Comparison of ENCODE assay signal across 9 mouse cellular contexts in genomic region chr17:44350201-44350948, GRCm38 (mm10).
DNase-seq lines count a peak whose midpoint lies in the region; ATAC-seq and TF ChIP-seq lines count a peak whose summit lies in the region.
"Had no signal": no experiment of that assay in that cellular context is flagged by ENCODE, and none has a peak within 500 bp of the region (broad histone marks: within the 10 kb centered on the region; RNA-seq: fewer than 3 reads in every experiment).

No protein-coding gene starts in this region.

- H3K27ac ChIP-seq in heart, embryonic 14.5 days (replicated peaks in 1 of 2; ENCODE audit: control insufficient read depth in 1 of 2, insufficient read depth in 1 of 2, low read depth in 2 of 2, low read length in 2 of 2) = no peak overlapping the region
- H3K27ac ChIP-seq in kidney, postnatal 0 days = no peak overlapping the region
- H3K27ac ChIP-seq in lung, postnatal 0 days (ENCODE audit: low read length) = no peak overlapping the region

- TF ChIP-seq CTCF in kidney, postnatal 0 days (IDR thresholded peaks at IDR 0.05; ENCODE audit: low read depth) = no peak
- no peak for TF ChIP-seq CTCF in lung, postnatal 0 days (IDR thresholded peaks at IDR 0.05)

- no peaks in the 10 kb centered on the region for H3K9me3 ChIP-seq in heart, embryonic 14.5 days (ENCODE audit: control insufficient read depth, low read length)
- no peaks in the 10 kb centered on the region for H3K9me3 ChIP-seq in kidney, postnatal 0 days (replicated peaks; ENCODE audit: low read length)
- H3K9me3 ChIP-seq in lung, postnatal 0 days (ENCODE audit: low read length) = no peaks in the 10 kb centered on the region

- peaks cover 2 to 3% of the 10 kb centered on the region in 2 experiments; a peak in 3 of 4 replicates for H3K4me1 ChIP-seq in heart, embryonic 14.5 days (ENCODE audit: control insufficient read depth in 2 of 2, insufficient read depth in 2 of 2, low read length in 2 of 2)
- H3K4me1 ChIP-seq in kidney, postnatal 0 days (replicated peaks; ENCODE audit: insufficient read depth, low read length) = 0 out of 2 replicates have a peak, but pooled peaks cover 5% of the 10 kb centered on the region
- H3K4me1 ChIP-seq in lung, postnatal 0 days (ENCODE audit: insufficient read depth, low read depth, low read length) = no peaks in the 10 kb centered on the region

- TF ChIP-seq EP300 in lung, postnatal 0 days (IDR thresholded peaks at IDR 0.05) = no peak

- DNase-seq in heart, postnatal 4 days = no peak
- DNase-seq in embryo, embryonic 10.5 days (ENCODE audit: low spot score) = peak; percentile 42
- peak; percentile 59 for DNase-seq in kidney, postnatal 0 days (ENCODE audit: low spot score)
- peak; percentile 78 for DNase-seq in lung, postnatal 0 days (ENCODE audit: low spot score)
- DNase-seq in spleen, adult 12 weeks (ENCODE audit: low spot score) = no peak
- no peak for DNase-seq in adrenal gland, postnatal 10 days
- no peak for DNase-seq in urinary bladder, postnatal 25 days (ENCODE audit: low spot score)
- DNase-seq: retina, postnatal 1 day had no signal

- H3K9ac ChIP-seq in heart, embryonic 14.5 days (ENCODE audit: low read length) = no peak overlapping the region
- H3K9ac ChIP-seq in kidney, postnatal 0 days (ENCODE audit: low read depth, low read length) = no peak overlapping the region
- no peak overlapping the region for H3K9ac ChIP-seq in lung, postnatal 0 days (replicated peaks; ENCODE audit: low read depth)

- no peaks in the 10 kb centered on the region for H3K36me3 ChIP-seq in heart, embryonic 14.5 days (ENCODE audit: control insufficient read depth, insufficient read depth, low read length)
- H3K36me3 ChIP-seq in kidney, postnatal 0 days (ENCODE audit: insufficient read depth, low read length) = no peaks in the 10 kb centered on the region
- no peaks in the 10 kb centered on the region for H3K36me3 ChIP-seq in lung, postnatal 0 days (ENCODE audit: insufficient read depth, low read length)

- peak overlapping the region; percentile 41 for H3K4me2 ChIP-seq in heart, embryonic 14.5 days (ENCODE audit: low read length)
- peak overlapping the region; percentile 31 for H3K4me2 ChIP-seq in kidney, postnatal 0 days (ENCODE audit: low read length)
- H3K4me2 ChIP-seq in lung, postnatal 0 days (replicated peaks; ENCODE audit: low read depth, low read length) = peak overlapping the region; percentile 20

- H3K27me3 ChIP-seq in heart, embryonic 14.5 days (ENCODE audit: control insufficient read depth, insufficient read depth, low read length) = no peaks in the 10 kb centered on the region
- no peaks in the 10 kb centered on the region for H3K27me3 ChIP-seq in kidney, postnatal 0 days (ENCODE audit: insufficient read depth, low read length)
- no peaks in the 10 kb centered on the region for H3K27me3 ChIP-seq in lung, postnatal 0 days (replicated peaks; ENCODE audit: insufficient read depth, low read length)

- ATAC-seq in heart, embryonic 14.5 days (ENCODE audit: insufficient number of reproducible peaks, insufficient read depth, low FRiP score, low read depth) = no peak
- peak; percentile 90 for ATAC-seq in kidney, postnatal 0 days (replicated peaks; ENCODE audit: low FRiP score, low read depth)
- peak; percentile 90 for ATAC-seq in lung, postnatal 0 days

- 0 out of 4 replicates have a peak overlapping the region, but pooled peaks of 1 of the 2 experiments have one; percentile 4 for H3K4me3 ChIP-seq in heart, embryonic 14.5 days (ENCODE audit: control insufficient read depth in 1 of 2, insufficient read depth in 1 of 2, low read depth in 1 of 2, low read length in 2 of 2)
- H3K4me3 ChIP-seq in kidney, postnatal 0 days (replicated peaks; ENCODE audit: low read depth, low read length) = no peak overlapping the region
- H3K4me3 ChIP-seq in lung, postnatal 0 days (ENCODE audit: low read depth, low read length) = no peak overlapping the region

- 51% methylated on average over 20 of the region's 20 CpGs for WGBS in heart, embryonic 14.5 days
- 30% methylated on average over 20 of the region's 20 CpGs for WGBS in kidney, postnatal 0 days
- WGBS in lung, postnatal 0 days = 32% methylated on average over 20 of the region's 20 CpGs

Comparison
In these comparisons a context has a peak if more than half of its experiments do, and no peak if none do; other contexts are left out.
1. DNase-seq: peak in embryo, embryonic 10.5 days (single experiment), kidney, postnatal 0 days (single experiment) and lung, postnatal 0 days (single experiment); none in heart, postnatal 4 days (single experiment), spleen, adult 12 weeks (single experiment), adrenal gland, postnatal 10 days (single experiment) and urinary bladder, postnatal 25 days (single experiment).
2. Peak in every context shown above with its lines, with median percentiles within 50 percentile points of each other: H3K4me2 ChIP-seq.